In genomic region chr17:64346135-64346534, GRCm38 (mm10) we compare ENCODE assay signal across 8 mouse cellular contexts. TPM values are rescaled to one million over a fixed set of nuclear protein-coding genes. Genes with fewer than 3 reads are reported as not detected.
DNase-seq lines count a peak whose midpoint lies in the region; ATAC-seq lines count a peak whose summit lies in the region.

No protein-coding gene starts in this region.

- H3K9me3 ChIP-seq in heart, embryonic 11.5 days (replicated peaks; ENCODE audit: control insufficient read depth, low read length), result no peaks in the 10 kb centered on the region
- no peaks in the 10 kb centered on the region for H3K9me3 ChIP-seq in neural tube, embryonic 13.5 days
- no peaks in the 10 kb centered on the region for H3K9me3 ChIP-seq in limb, embryonic 11.5 days (ENCODE audit: control insufficient read depth, low read length)

- H3K4me3 ChIP-seq in heart, embryonic 11.5 days (ENCODE audit: low read depth, low read length), result no peak overlapping the region
- no peak overlapping the region for H3K4me3 ChIP-seq in neural tube, embryonic 13.5 days
- H3K4me3 ChIP-seq in limb, embryonic 11.5 days (ENCODE audit: low read depth, low read length), result no peak overlapping the region

- DNase-seq in heart, adult 11 months, result no peak
- DNase-seq in neural tube, embryonic 10.5 days (ENCODE audit: extremely low spot score, low spot score), result no peak
- DNase-seq in limb, embryonic 11.5 days (ENCODE audit: low spot score), result peak; percentile 28
- DNase-seq in thymus, postnatal 10 days (ENCODE audit: low spot score in 2 of 2), result no peak
- no peak for DNase-seq in left cerebral cortex, postnatal 25 days (ENCODE audit: low spot score in 2 of 2)
- no peak for DNase-seq in spleen, postnatal 4 days (ENCODE audit: low spot score in 2 of 2)

- H3K27me3 ChIP-seq in heart, embryonic 11.5 days (ENCODE audit: control insufficient read depth, insufficient read depth, low read length), result no peaks in the 10 kb centered on the region
- H3K27me3 ChIP-seq in neural tube, embryonic 13.5 days, result no peaks in the 10 kb centered on the region
- H3K27me3 ChIP-seq in limb, embryonic 11.5 days (ENCODE audit: control insufficient read depth, insufficient read depth, low read length), result no peaks in the 10 kb centered on the region

- H3K4me1 ChIP-seq in heart, embryonic 11.5 days (ENCODE audit: control insufficient read depth, insufficient read depth, low read length), result no peaks in the 10 kb centered on the region
- H3K4me1 ChIP-seq in neural tube, embryonic 13.5 days (replicated peaks), result no peaks in the 10 kb centered on the region
- H3K4me1 ChIP-seq in limb, embryonic 11.5 days (ENCODE audit: control insufficient read depth, insufficient read depth, low read length), result 0 out of 2 replicates have a peak, but pooled peaks cover 3% of the 10 kb centered on the region

- WGBS in heart, embryonic 11.5 days (ENCODE audit: insufficient replicate concordance), result 29% methylated on average over 17 of the region's 17 CpGs
- 60% methylated on average over 17 of the region's 17 CpGs for WGBS in neural tube, embryonic 13.5 days
- WGBS in limb, embryonic 11.5 days, result 41% methylated on average over 17 of the region's 17 CpGs

- H3K36me3 ChIP-seq in heart, embryonic 11.5 days (ENCODE audit: control insufficient read depth, insufficient read depth, low read length), result no peaks in the 10 kb centered on the region
- H3K36me3 ChIP-seq in neural tube, embryonic 13.5 days, result no peaks in the 10 kb centered on the region
- no peaks in the 10 kb centered on the region for H3K36me3 ChIP-seq in limb, embryonic 11.5 days (ENCODE audit: control insufficient read depth, insufficient read depth, low read length)

- H3K9ac ChIP-seq in heart, embryonic 11.5 days (ENCODE audit: low read depth, low read length), result no peak overlapping the region
- H3K9ac ChIP-seq in neural tube, embryonic 13.5 days, result no peak overlapping the region
- H3K9ac ChIP-seq in limb, embryonic 11.5 days (ENCODE audit: low read length), result no peak overlapping the region; the same call in 1 of the 2 replicates

- no peak overlapping the region for H3K27ac ChIP-seq in heart, embryonic 11.5 days (ENCODE audit: low read depth, low read length)
- H3K27ac ChIP-seq in neural tube, embryonic 13.5 days (replicated peaks), result no peak overlapping the region
- no peak overlapping the region for H3K27ac ChIP-seq in limb, embryonic 11.5 days (replicated peaks; ENCODE audit: low read depth, low read length)

- no peak for ATAC-seq in heart, embryonic 11.5 days (replicated peaks; ENCODE audit: insufficient number of reproducible peaks, low FRiP score, low TSS enrichment)
- ATAC-seq in neural tube, embryonic 13.5 days (ENCODE audit: low read depth), result no peak
- ATAC-seq in limb, embryonic 11.5 days (ENCODE audit: insufficient number of reproducible peaks, low FRiP score, low TSS enrichment, low read depth), result no peak

- intact Hi-C loops in left cerebral cortex, postnatal 25 days (cut with DNase I), result no loop called here

- H3K4me2 ChIP-seq in heart, embryonic 11.5 days, result peak overlapping the region; percentile 55
- H3K4me2 ChIP-seq in neural tube, embryonic 13.5 days, result peak overlapping the region; percentile 16; the same call in 1 of the 2 replicates
- H3K4me2 ChIP-seq in limb, embryonic 11.5 days (ENCODE audit: low read depth, severe bottlenecking), result peak overlapping the region; percentile 15; the same call in 1 of the 2 replicates

RNA-seq across cellular contexts. Expression of gene Pja2, which starts 14.4 kb away (rescaled TPM):
- 69.2 and 92.2 TPM in 2 replicates for polyA plus RNA-seq in heart, embryonic 11.5 days (2014; fragmentation: Nextera tagmentation; extraction: Ambion mirVana)
- polyA plus RNA-seq in neural tube, embryonic 13.5 days (2015; fragmentation: Nextera tagmentation; extraction: Ambion mirVana), result 151 and 178 TPM in 2 replicates
- 66.5 and 67.6 TPM in 2 replicates for polyA plus RNA-seq in limb, embryonic 11.5 days (2014; fragmentation: Nextera tagmentation; extraction: Ambion mirVana)
- total RNA-seq in left cerebral cortex, postnatal 25 days (2021), result 100 to 1,000 TPM; 434 to 438 TPM
